Mouse (Mus musculus): ENCODE results near the gene Tex35.

DNA sequence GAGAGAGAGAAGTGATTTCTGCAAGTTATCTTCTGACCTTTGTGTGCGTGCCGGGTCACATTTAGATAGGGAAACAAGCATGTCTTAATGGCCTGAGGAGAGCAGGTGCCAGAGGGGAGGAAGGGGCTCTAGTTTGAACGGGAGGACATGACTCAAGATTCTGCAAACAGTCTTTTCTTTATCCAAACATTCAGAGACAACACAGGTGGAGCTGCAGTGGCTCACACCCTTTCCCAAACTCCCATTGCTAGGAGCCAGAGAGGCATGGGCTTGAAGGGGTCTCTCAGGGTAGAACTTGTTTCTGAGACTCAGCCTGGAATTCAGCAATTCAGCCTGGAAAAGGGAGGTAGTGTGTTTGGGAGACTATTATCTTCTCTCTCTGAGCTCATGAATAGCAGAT is 15.4 kb upstream of the Tex35 start:
- no peak for TF ChIP-seq POLR2A (IDR thresholded peaks at IDR 0.05; ENCODE audit: control insufficient read depth, low read depth, low read length)
- no peak for TF ChIP-seq CTCF (IDR thresholded peaks at IDR 0.05; ENCODE audit: control insufficient read depth, insufficient read depth, insufficient replicate concordance, low read depth, low read length)
